Mouse (Mus musculus) stomach, embryonic 16.5 days (tissue): ENCODE measurements around the gene Arhgap18. TPM values are rescaled to one million over a fixed set of nuclear protein-coding genes. Genes with fewer than 3 reads are reported as not detected.
"Not testable (repeated sequence)": the region's sequence is repeated elsewhere in the genome, so short reads cannot be mapped to it uniquely, and the experiment has no call there.

Experiments used
- ATAC-seq: fragments of 200-750 bp; cut with Nextera tagmentation; 2 replicates; pipeline ENCODE4 v1.8.0; 2017; ENCODE audit warnings: moderate number of reproducible peaks, moderate TSS enrichment; ENCODE audit not compliant: insufficient read depth, low FRiP score
- H3K27ac ChIP-seq: fragments of 300-500 bp; sonication (generic); 2 replicates; pipeline ENCODE4 v1.5.1; 2014; ENCODE audit warnings: low read length
- H3K27me3 ChIP-seq: fragments of 300-500 bp; sonication (generic); 2 replicates; pipeline ENCODE4 v1.6.1; 2014; ENCODE audit warnings: low read length, control low read depth, mixed read lengths; ENCODE audit not compliant: control insufficient read depth, insufficient read depth
- H3K36me3 ChIP-seq: fragments of 300-500 bp; sonication (generic); 2 replicates; pipeline ENCODE4 v1.6.1; 2014; ENCODE audit warnings: low read length; ENCODE audit not compliant: control insufficient read depth, insufficient read depth
- H3K4me1 ChIP-seq: fragments of 300-500 bp; sonication (generic); 2 replicates; pipeline ENCODE4 v1.6.1; 2014; ENCODE audit warnings: low read length, control low read depth, mixed read lengths; ENCODE audit not compliant: control insufficient read depth, insufficient read depth
- H3K4me2 ChIP-seq: fragments of 300-500 bp; sonication (generic); 2 replicates; pipeline ENCODE4 v1.6.1; 2014; ENCODE audit warnings: low read depth, low read length, mixed read lengths
- H3K4me3 ChIP-seq: fragments of 300-500 bp; sonication (generic); replicated peaks from 2 replicates; pipeline ENCODE4 v1.5.1; 2014; ENCODE audit warnings: mild to moderate bottlenecking, low read length
- H3K9ac ChIP-seq: fragments of 300-500 bp; sonication (generic); 2 replicates; pipeline ENCODE4 v1.6.1; 2014; ENCODE audit warnings: low read length
- H3K9me3 ChIP-seq: fragments of 300-500 bp; sonication (generic); replicated peaks from 2 replicates; pipeline ENCODE4 v1.6.1; 2016; ENCODE audit warnings: low read length, control low read depth; ENCODE audit not compliant: control insufficient read depth
- WGBS: fragments of 180-500 bp; shearing (Covaris S2); extraction: QIAGEN DNeasy Blood & Tissue Kit; methylation state at CpG from one replicate; pipeline ENCODE4 v1.1.7; 2014; 5-methylcytosine and 5-hydroxymethylcytosine counted together
- polyA plus RNA-seq: library from polyadenylated mRNA; unstranded; fragments of >200 nt; fragmentation: Nextera tagmentation; extraction: Ambion mirVana; gene quantifications from 2 replicates; pipeline ENCODE4 v1.2.1, GENCODE M21; 2015

Arhgap18 gene
- polyA plus RNA-seq, 1 experiment from 2014 or later, result 40.7 TPM

DNA sequence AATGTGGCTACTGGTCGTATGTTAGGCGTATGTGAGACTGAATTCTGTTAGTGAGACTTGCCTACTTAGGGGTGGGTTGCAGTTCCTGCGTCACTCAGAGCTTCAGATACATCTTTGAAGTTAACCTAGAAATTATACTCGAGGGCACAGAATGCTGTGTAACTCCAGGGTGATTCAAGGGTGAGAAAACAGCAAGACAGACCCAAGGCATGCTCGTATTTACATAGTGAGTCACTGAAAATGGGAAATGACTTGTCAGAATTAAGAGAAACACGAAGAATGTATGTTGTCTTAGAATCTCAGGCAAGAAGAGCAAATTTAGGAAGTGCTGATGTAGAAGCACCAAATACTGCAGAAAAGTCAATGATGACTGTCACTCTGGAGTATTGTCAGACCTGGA lies 142.5 kb downstream of the Arhgap18 start:
- Histone ChIP-seq H3K4me2 (no peak overlapping the region), H3K4me3 (no peak overlapping the region), H3K9me3 (no peaks in the 10 kb centered on the region), H3K4me1 (no peaks in the 10 kb centered on the region), H3K9ac (no peak overlapping the region), H3K27ac (no peak overlapping the region), H3K36me3 (no peaks in the 10 kb centered on the region), H3K27me3 (no peaks in the 10 kb centered on the region)
- ATAC-seq, result no peak
- 54% methylated on average over 6 of the region's 6 CpGs for WGBS

DNA sequence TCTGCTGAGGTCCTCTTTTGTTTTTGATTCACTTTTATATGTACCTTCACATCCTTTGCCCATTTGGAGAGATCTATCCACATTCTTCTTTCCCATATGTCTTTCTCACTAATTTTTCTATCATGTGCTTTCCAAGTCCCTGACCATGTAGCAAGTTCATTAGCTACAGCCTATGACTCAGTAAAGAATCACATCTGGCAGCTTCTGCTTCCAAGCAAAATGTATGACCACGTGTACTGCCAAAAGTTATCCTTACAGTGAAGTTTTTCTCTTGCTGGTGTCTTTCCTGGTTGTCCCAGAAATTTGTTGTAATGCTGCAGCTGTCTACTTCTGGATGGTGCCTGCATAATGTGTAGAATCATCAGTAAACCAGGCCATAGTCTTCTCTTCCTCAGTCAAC lies 147.2 kb downstream of the Arhgap18 start:
- no peak for ATAC-seq
- 60% methylated on average over 1 of the region's 1 CpGs for WGBS

DNA sequence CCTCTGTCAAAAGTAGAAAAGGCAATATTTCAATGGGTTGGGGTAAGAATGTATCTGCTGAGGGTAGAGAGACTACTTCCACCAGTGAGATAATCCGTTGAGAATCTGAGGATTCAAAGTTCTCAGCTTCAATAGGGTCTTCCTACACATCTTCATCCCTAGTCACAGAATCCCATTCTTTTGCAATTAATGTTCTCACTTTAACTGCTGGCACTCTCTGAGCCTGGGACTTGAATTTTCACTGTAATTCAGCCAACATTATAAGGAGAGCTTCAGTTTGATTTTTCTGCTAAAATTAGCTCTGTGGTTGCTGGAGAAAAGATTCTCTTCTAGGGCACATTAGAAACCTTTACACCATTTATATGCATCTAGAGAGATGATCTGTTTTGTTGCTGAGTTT lies 150.6 kb downstream of the Arhgap18 start:
- Histone ChIP-seq H3K36me3 (no peaks in the 10 kb centered on the region), H3K27ac (no peak overlapping the region), H3K4me2 (no peak overlapping the region), H3K9me3 (no peaks in the 10 kb centered on the region), H3K27me3 (no peaks in the 10 kb centered on the region), H3K4me3 (no peak overlapping the region), H3K4me1 (no peaks in the 10 kb centered on the region), H3K9ac (no peak overlapping the region)
- WGBS, result 88% methylated on average over 1 of the region's 1 CpGs
- no peak for ATAC-seq

More for the DNA sequence above, 147.2 kb downstream of the Arhgap18 start:
- H3K27ac ChIP-seq, result no peak overlapping the region
- no peak overlapping the region for H3K4me3 ChIP-seq
- no peak overlapping the region for H3K4me2 ChIP-seq
- no peaks in the 10 kb centered on the region for H3K36me3 ChIP-seq
- no peaks in the 10 kb centered on the region for H3K9me3 ChIP-seq
- no peak overlapping the region for H3K9ac ChIP-seq
- H3K4me1 ChIP-seq, result no peaks in the 10 kb centered on the region
- no peaks in the 10 kb centered on the region for H3K27me3 ChIP-seq

DNA sequence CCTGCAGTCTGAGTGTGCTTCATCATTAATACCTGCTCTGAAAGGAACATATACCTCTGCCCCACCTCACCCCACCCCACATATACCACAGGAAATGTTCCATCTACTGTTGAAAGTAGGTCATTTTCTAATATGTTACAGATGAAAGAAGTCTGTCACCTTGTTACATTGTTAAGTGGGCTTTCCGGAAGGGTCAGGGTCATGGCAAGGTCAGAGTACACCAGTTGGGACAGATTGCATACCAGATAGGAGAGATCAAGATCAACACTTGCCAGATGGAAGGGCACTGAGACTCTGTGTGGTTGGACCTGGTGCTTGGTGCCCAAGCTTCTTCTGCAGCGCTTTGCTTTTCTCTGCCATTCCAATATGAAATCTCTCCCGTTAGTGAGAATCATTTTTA lies 158.0 kb downstream of the Arhgap18 start:
- H3K9me3 ChIP-seq, result no peaks in the 10 kb centered on the region
- whole genome bisulfite sequencing, result 72% methylated on average over 3 of the region's 3 CpGs
- H3K27me3 ChIP-seq, result no peaks in the 10 kb centered on the region
- no peak overlapping the region for H3K4me3 ChIP-seq
- no peak overlapping the region for H3K27ac ChIP-seq
- H3K9ac ChIP-seq, result no peak overlapping the region
- no peaks in the 10 kb centered on the region for H3K36me3 ChIP-seq
- no peak overlapping the region for H3K4me2 ChIP-seq
- no peaks in the 10 kb centered on the region for H3K4me1 ChIP-seq
- ATAC-seq, result no peak

GRCm38 (mm10) chr10:26912112-26912797 lies 159.0 kb downstream of the Arhgap18 start:
- Histone ChIP-seq H3K36me3 (no peaks in the 10 kb centered on the region), H3K27ac (no peak overlapping the region), H3K27me3 (no peaks in the 10 kb centered on the region), H3K9ac (no peak overlapping the region), H3K4me3 (no peak overlapping the region), H3K4me2 (no peak overlapping the region), H3K9me3 (no peaks in the 10 kb centered on the region), H3K4me1 (no peaks in the 10 kb centered on the region)
- WGBS, result 69% methylated on average over 7 of the region's 7 CpGs
- ATAC-seq, result no peak

GRCm38 (mm10) chr10:26912807-26913206 lies 159.6 kb downstream of the Arhgap18 start:
- H3K4me2 ChIP-seq, result no peak overlapping the region
- H3K27me3 ChIP-seq, result no peaks in the 10 kb centered on the region
- H3K9me3 ChIP-seq, result no peaks in the 10 kb centered on the region
- no peaks in the 10 kb centered on the region for H3K4me1 ChIP-seq
- H3K27ac ChIP-seq, result no peak overlapping the region
- WGBS, result 82% methylated on average over 1 of the region's 1 CpGs
- H3K36me3 ChIP-seq, result no peaks in the 10 kb centered on the region
- H3K9ac ChIP-seq, result no peak overlapping the region
- no peak for ATAC-seq
- no peak overlapping the region for H3K4me3 ChIP-seq

DNA sequence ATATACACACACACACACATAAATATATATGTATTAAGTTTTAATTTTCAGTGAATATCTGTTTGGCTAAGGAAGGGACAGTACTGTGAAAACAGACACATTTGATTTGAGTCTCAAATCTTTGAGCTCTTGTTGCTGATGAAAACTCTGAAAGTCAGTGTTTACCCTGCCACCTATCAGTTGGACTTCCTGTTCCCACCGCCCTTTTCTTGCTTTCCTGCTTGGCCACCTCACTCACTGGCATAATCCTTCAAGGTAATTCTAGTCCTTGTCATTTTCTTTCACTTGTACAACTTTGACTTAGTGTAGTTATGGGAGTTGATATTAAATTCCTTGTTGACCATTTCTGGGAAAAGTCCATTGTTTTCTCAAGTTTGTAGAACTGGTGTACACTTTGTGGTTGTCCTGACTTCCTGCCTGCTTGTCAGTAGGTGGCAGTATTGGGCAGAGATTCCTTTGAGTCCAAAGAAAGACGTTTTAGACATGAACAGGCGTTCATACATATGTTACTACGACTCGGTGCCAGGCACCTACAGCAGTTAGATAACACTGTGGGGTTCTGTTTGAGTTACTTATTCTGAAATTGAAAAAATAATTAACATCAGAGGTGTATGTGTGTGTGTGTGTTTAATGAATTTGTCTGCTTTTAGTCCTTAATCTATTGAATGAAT lies 166.2 kb downstream of the Arhgap18 start:
- H3K4me2 ChIP-seq, result no peak overlapping the region
- H3K9ac ChIP-seq, result no peak overlapping the region
- 31% methylated on average over 5 of the region's 5 CpGs for WGBS
- ATAC-seq, result 0 out of 2 replicates have a peak, but pooled peaks have one; percentile 25
- 0 out of 2 replicates have a peak, but pooled peaks cover 2% of the 10 kb centered on the region for H3K4me1 ChIP-seq
- no peaks in the 10 kb centered on the region for H3K27me3 ChIP-seq
- no peaks in the 10 kb centered on the region for H3K9me3 ChIP-seq
- H3K27ac ChIP-seq, result no peak overlapping the region
- H3K4me3 ChIP-seq, result no peak overlapping the region
- H3K36me3 ChIP-seq, result no peaks in the 10 kb centered on the region

- Histone ChIP-seq H3K4me1 (0 out of 2 replicates have a peak, but pooled peaks cover 2% of the 10 kb centered on the region), H3K27ac (no peak overlapping the region), H3K9ac (no peak overlapping the region), H3K36me3 (no peaks in the 10 kb centered on the region), H3K27me3 (no peaks in the 10 kb centered on the region), H3K4me2 (no peak overlapping the region), H3K4me3 (no peak overlapping the region), H3K9me3 (no peaks in the 10 kb centered on the region)
- WGBS, result 54% methylated on average over 8 of the region's 8 CpGs
- no peak for ATAC-seq
Observed at GRCm38 (mm10) chr10:26920383-26920979, 167.3 kb downstream of the Arhgap18 start.

- not testable (repeated sequence) for H3K4me3 ChIP-seq, H3K36me3 ChIP-seq, H3K4me2 ChIP-seq, H3K9me3 ChIP-seq, H3K9ac ChIP-seq, H3K27ac ChIP-seq, H3K27me3 ChIP-seq, ATAC-seq, H3K4me1 ChIP-seq
- WGBS, result 87% methylated on average over 6 of the region's 6 CpGs
Observed at GRCm38 (mm10) chr10:26936056-26936455, 182.8 kb downstream of the Arhgap18 start.
